Mouse (Mus musculus) spleen, adult 2 months (tissue): ENCODE measurements around the gene Ezh1.

Experiments used
- CTCF ChIP-seq: fragments of 200-500 bp; IDR thresholded peaks from 2 replicates; pipeline ENCODE4 v1.5.1; 2011; ENCODE audit warnings: mild to moderate bottlenecking, inconsistent platforms; ENCODE audit not compliant: insufficient read depth, insufficient read length, insufficient replicate concordance; ENCODE audit errors: extremely low read depth
- POLR2A ChIP-seq: fragments of 200-500 bp; IDR thresholded peaks from 2 replicates; pipeline ENCODE4 v1.6.1; 2011; ENCODE audit warnings: low read depth, low read length, inconsistent platforms

DNA sequence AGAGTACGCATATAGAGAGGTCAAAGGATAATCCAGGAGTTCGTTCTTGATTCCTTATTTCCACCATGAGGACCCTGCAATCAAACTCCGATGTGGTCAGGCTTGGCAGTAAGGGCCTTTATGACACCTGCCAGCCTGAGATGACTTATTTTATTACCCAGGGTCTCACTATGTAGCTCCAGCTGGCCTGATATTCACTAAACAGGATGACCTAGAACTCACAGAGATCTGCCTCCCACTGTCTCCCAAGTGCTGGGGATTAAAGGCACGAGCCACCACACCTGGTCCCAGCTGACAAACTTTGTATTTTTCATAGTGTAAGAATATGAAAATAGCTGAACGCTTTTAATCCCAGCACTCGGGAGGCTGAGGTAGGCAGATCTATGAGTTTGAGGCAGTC is 71.1 kb downstream of the Ezh1 start:
- TF ChIP-seq CTCF (no peak), POLR2A (no peak)
